Mouse (Mus musculus) adrenal gland, postnatal 14 days (tissue): Measurements from ENCODE around the gene Hoxb1. TPM values are rescaled to one million over a fixed set of nuclear protein-coding genes. Genes with fewer than 3 reads are reported as not detected.

ENCODE experiments used
- DNase-seq: peaks from one replicate; pipeline ENCODE4 v3.0.0; 2021; ENCODE audit warnings: mixed read lengths
- total RNA-seq: library from RNA; stranded (reverse); gene quantifications from 2 replicates; pipeline ENCODE4 v1.2.3, GENCODE M21; 2021

The Hoxb1 gene
- total RNA-seq, 1 experiment from 2014 or later: not detected

GRCm38 (mm10) chr11:96350341-96350624, 15.3 kb upstream of the Hoxb1 start, which contains the start of gene Hoxb2:
Gene Hoxb2 (plus strand): TSS chr11:96350525.
- DNase-seq: no peak

- no peak for DNase-seq
Measured at GRCm38 (mm10) chr11:96350791-96351190, 14.8 kb upstream of the Hoxb1 start.

DNA sequence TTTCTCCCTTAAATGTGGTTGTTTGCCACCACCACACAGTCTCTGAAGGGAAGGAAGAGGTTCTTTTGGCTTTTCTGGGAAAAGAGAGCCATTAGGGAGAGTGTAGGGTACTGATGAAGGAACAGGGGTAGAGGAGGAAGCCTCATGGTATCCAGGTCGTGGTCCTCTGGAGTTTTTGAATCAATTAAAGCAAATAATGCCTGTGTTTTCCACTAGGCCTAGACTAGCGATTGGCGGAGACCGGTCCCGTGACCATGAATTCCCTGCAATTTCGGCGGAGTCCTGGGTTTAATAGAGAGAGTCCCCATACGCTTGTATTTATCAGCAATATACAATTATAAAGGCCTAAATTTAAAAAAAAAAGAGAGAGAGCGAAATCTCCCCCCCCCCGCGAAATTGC, 14.2 kb upstream of the Hoxb1 start:
- peak; percentile 76 for DNase-seq

GRCm38 (mm10) chr11:96351831-96352230, 13.7 kb upstream of the Hoxb1 start:
- DNase-seq: peak; percentile 80

- peak; percentile 69 for DNase-seq
Measured at GRCm38 (mm10) chr11:96352691-96353521, 12.6 kb upstream of the Hoxb1 start.

DNA sequence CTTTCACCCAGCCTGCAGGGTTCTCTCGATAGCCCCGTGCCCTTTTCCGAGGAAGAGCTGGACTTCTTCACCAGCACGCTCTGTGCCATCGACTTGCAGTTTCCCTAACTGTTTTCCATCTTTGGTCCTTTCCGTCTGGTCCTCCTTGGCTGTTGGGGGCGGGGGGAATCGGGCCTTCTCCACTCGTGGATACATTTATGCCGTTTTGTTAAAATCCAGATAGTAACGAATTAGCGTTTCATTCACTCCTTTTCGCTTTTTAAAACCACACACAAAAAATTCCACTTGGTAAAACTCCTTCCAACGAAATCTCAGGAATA, 12.1 kb upstream of the Hoxb1 start:
- peak; percentile 57 for DNase-seq

DNA sequence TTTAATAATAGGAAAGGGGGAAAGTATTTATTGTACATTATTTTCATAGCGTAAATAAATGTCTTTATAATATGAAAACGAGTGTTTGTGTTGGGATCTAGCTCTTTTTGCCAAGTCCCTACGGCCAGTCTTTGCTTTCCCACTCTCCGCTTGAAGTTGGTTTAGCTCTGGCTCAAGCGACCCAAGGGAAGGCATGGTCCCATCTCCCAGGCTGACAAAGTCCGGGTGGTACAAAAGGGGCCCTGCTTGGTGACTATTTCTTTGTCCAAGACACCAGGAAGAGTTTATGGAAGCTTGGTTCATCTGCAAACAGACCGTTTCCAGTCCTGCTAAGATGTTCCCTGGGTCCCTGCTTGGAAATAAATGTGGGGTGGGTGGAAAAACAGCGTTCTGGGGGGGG, 11.6 kb upstream of the Hoxb1 start:
- peak; percentile 46 for DNase-seq

DNA sequence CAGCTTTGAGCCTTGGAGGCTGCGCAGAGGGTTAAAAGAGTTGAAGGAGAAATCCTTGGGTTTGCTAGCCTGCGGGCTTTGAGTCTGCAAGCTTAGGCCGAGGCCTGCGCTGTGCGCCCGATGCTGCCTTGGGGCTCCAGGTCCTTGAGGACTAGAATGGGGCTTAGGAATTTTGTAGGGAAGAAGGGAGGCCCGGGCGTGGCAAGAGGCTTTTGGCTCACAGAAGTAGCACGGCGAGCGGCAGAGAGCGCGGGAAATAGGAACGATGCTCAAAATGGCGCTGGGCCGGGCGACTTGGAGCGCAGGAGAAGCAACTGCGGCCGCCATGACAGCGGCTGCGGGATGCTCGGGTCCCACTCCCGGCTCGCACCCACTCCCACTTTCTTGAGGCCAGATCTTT, 11.2 kb upstream of the Hoxb1 start:
- DNase-seq: peak; percentile 77

GRCm38 (mm10) chr11:96354801-96355311, 10.7 kb upstream of the Hoxb1 start:
- no peak for DNase-seq

- no peak for DNase-seq
Measured at GRCm38 (mm10) chr11:96363807-96364206, 1.7 kb upstream of the Hoxb1 start.

GRCm38 (mm10) chr11:96366092-96367041, 815 bp downstream of the Hoxb1 start:
- DNase-seq: no peak

DNA sequence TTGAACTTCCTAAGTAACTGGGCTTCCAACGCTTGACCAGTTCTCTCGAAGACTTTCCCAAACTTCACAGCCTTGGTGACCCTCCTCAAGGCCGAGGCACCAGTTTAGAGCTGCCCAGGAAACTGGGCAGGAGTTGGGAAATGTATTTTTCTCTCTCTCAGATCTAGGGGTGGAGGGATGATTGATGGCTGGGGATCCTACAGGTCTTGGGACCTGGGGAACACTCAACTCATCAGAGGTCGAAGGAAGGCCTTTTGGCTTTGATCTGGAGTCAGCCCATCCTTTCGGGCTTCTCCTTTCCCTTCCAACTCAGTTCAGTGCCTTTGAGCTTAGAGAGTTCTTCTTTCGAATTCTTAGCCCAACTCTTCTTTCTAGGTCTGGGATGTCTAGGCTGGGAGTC, 1.6 kb downstream of the Hoxb1 start:
- DNase-seq: no peak

GRCm38 (mm10) chr11:96368686-96369085, 3.1 kb downstream of the Hoxb1 start:
- DNase-seq: no peak

DNA sequence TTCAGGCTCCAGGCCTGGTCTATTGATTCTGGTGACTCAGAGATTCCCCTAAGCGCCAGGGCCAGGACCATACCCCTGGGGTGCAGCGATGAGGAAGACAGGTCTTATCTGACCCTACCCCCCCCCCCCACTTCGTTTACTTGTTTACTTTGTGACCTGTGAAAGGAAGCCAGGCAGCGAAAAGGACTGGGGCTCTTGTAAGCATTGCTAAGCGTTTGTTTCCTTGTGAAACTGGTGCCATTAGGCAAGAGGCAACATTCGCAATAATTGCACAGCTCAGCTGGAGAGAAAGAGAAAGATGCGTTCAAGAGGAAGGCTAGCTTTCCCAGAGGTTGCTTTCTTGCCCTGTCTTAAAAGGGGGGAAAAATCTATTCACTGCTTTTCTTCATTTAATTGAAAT, 3.6 kb downstream of the Hoxb1 start:
- no peak for DNase-seq

- DNase-seq: no peak
Measured at GRCm38 (mm10) chr11:96371726-96372125, 6.2 kb downstream of the Hoxb1 start.

DNA sequence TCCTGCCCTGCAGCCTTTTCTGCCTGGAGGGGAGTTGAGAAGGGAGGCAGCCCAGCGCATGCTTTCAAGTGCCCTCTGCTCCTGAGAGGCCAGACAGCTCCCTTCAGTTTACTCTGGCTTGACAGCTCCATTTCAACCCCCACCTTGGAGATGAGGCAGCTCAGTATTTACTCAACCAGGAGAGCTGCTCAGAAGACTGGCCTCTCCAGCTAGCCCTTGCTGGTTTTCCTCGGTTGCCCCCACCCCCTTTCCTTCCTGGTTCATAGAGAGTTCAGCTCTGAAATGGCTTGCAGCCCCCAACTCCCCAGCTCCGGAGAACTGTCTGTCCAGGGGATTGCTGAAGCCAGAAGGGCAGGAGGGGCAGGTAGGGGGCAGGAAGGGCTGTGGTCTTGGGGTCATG, 7.0 kb downstream of the Hoxb1 start:
- no peak for DNase-seq

DNA sequence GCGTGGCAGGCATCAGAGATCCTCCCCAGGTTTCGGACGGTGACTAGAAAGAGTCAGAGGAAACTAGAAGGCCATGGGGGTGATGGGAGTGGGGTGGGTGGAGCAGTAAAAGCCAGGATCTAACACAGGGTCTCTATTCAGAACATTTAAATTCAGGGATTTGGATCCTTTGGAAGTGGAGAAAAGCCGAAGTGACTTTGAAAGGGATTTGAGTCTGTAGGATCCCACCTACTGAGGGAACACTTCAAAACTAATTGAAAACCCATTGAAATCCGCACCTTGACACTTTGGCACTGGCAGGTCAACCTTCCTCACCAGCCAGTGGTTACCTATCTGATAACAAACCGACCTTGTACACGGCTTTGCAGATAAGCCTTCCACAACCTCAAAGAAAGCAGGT, 9.3 kb downstream of the Hoxb1 start:
- DNase-seq: no peak

DNA sequence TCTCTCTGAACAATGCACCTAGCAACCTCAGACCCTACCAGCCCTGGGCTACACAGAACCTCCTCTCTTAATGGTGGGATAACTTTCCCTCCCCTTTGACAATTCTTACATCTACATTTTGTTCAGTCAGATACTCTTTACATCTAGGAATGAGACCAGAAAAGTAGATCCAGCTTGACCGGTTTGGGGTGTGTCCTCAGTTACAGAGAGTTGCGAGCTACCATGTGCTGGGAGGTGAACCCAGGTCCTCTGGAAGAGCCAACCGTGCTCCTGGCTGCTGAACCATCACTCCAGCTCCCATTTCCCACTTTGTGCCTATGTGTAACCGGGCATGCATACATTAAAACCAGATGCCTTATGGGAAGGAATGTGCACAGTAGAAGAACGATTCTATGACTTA, 17.8 kb downstream of the Hoxb1 start:
- no peak for DNase-seq

- DNase-seq: no peak
Measured at GRCm38 (mm10) chr11:96387635-96388034, 22.1 kb downstream of the Hoxb1 start.

GRCm38 (mm10) chr11:96396772-96397626, 31.4 kb downstream of the Hoxb1 start:
- no peak for DNase-seq

DNA sequence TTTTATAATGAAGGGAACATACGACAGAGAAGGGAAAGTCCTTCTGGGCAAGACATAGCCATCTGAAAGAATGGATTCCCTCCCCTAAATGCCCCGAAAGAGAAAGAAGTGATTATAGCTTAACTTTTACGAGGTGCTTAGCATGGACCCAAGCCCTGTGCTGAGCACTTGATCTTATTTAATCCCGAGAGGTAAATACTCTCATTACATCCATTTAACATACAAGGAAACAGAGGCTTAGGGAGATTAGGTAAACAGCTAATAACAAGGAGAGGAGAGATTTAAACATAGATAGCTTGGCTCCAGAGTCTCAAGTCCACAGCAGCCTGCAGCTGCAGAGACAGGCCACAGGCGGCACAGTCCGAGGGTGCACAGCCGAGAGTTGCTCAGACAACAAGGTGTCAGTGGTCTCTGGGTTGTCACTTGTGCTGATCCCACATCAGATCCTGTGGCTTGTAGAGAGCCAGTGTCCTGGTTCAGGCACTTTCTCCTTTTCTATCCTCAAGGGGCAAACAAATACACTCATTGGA, 32.3 kb downstream of the Hoxb1 start:
- no peak for DNase-seq

GRCm38 (mm10) chr11:96399923-96400322, 34.4 kb downstream of the Hoxb1 start:
- peak; percentile 67 for DNase-seq
